ENCODE assay signal across 8 mouse cellular contexts in the genomic region with DNA sequence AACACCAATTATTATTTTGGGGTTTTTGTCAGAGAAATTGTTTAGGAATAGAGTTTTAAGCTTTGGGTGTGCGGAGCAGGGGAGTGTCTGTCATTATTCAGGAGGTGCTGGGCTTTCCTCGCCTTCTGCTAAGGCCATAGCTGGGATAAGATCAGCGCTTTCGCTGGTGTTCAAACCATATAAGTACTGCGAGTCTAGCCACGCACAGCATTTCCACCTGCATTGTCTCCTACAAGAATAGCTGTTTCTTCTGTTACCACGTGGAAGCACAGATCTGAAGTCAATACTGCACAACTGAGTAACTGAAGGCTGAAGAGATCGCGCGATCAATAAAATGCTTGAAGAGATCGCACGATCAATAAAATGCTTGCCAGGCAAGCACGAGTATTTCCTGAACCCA. TPM values are rescaled to one million over a fixed set of nuclear protein-coding genes. Genes with fewer than 3 reads are reported as not detected.
DNase-seq lines count a peak whose midpoint lies in the region; ATAC-seq and TF ChIP-seq lines count a peak whose summit lies in the region.

No protein-coding gene starts in this region.

- H3K27ac ChIP-seq in hindbrain, embryonic 13.5 days: peak overlapping the region; percentile 55; the same call in 1 of the 2 replicates
- no peak overlapping the region for H3K27ac ChIP-seq in hindbrain, postnatal 0 days
- peak overlapping the region; percentile 14; the same call in 1 of the 2 replicates for H3K27ac ChIP-seq in small intestine, adult 2 months (ENCODE audit: insufficient read depth, low read depth, low read length)

- no peak overlapping the region for H3K4me2 ChIP-seq in hindbrain, embryonic 13.5 days
- H3K4me2 ChIP-seq in hindbrain, postnatal 0 days (ENCODE audit: low read depth, low read length): no peak overlapping the region

- no peaks in the 10 kb centered on the region for H3K36me3 ChIP-seq in hindbrain, embryonic 13.5 days
- H3K36me3 ChIP-seq in hindbrain, postnatal 0 days (ENCODE audit: insufficient read depth, low read length): no peaks in the 10 kb centered on the region
- H3K36me3 ChIP-seq in small intestine, adult 2 months (ENCODE audit: control insufficient read depth, insufficient read depth, low read length): no peaks in the 10 kb centered on the region

- no peak overlapping the region for H3K9ac ChIP-seq in hindbrain, embryonic 13.5 days
- no peak overlapping the region for H3K9ac ChIP-seq in hindbrain, postnatal 0 days (replicated peaks; ENCODE audit: low read length)

- no peak for DNase-seq in hindbrain, postnatal 0 days (ENCODE audit: low spot score)
- peak; percentile 29 for DNase-seq in thymus, postnatal 0 days (ENCODE audit: low spot score)
- DNase-seq in thymus, postnatal 10 days (ENCODE audit: low spot score in 2 of 2): no peak
- DNase-seq in induced T-regulatory cell, adult 2 months (ENCODE audit: low read depth): peak; percentile 55
- no peak for DNase-seq in right cerebral cortex, postnatal 25 days
- DNase-seq in B cell, adult 2 months: no peak

- 85% methylated on average over 13 of the region's 13 CpGs for WGBS in hindbrain, embryonic 13.5 days
- 87% methylated on average over 13 of the region's 13 CpGs for WGBS in hindbrain, postnatal 0 days
- WGBS in small intestine, adult 2 months: 77% methylated on average over 13 of the region's 13 CpGs

- H3K27me3 ChIP-seq in hindbrain, embryonic 13.5 days: no peaks in the 10 kb centered on the region
- H3K27me3 ChIP-seq in hindbrain, postnatal 0 days (ENCODE audit: insufficient read depth, low read length): no peaks in the 10 kb centered on the region
- no peaks in the 10 kb centered on the region for H3K27me3 ChIP-seq in small intestine, adult 2 months (ENCODE audit: control insufficient read depth, insufficient read depth, low read length)

- TF ChIP-seq POLR2A in small intestine, adult 2 months (IDR thresholded peaks at IDR 0.05; ENCODE audit: low read depth, low read length): no peak

- H3K9me3 ChIP-seq in hindbrain, embryonic 13.5 days: no peaks in the 10 kb centered on the region
- H3K9me3 ChIP-seq in hindbrain, postnatal 0 days (ENCODE audit: low read length): no peaks in the 10 kb centered on the region

- H3K4me3 ChIP-seq in hindbrain, embryonic 13.5 days: no peak overlapping the region
- no peak overlapping the region for H3K4me3 ChIP-seq in hindbrain, postnatal 0 days (ENCODE audit: low read length)
- H3K4me3 ChIP-seq in small intestine, adult 2 months (ENCODE audit: low read depth, low read length): no peak overlapping the region

- no peak for ATAC-seq in hindbrain, embryonic 13.5 days (ENCODE audit: low FRiP score)
- no peak for ATAC-seq in hindbrain, postnatal 0 days

- no peak for TF ChIP-seq CTCF in hindbrain, postnatal 0 days (IDR thresholded peaks at IDR 0.05; ENCODE audit: low read depth)
- no peak for TF ChIP-seq CTCF in small intestine, adult 2 months (IDR thresholded peaks at IDR 0.05; ENCODE audit: extremely low read depth, insufficient read length, insufficient replicate concordance, low read depth, low read length)

- H3K4me1 ChIP-seq in hindbrain, embryonic 13.5 days (replicated peaks): peaks cover 10% of the 10 kb centered on the region; the same call in 1 of the 2 replicates
- no peaks in the 10 kb centered on the region for H3K4me1 ChIP-seq in hindbrain, postnatal 0 days (ENCODE audit: insufficient read depth, low read length)
- H3K4me1 ChIP-seq in small intestine, adult 2 months (ENCODE audit: control insufficient read depth, insufficient read depth, insufficient read length, low read length): peaks cover 6% of the 10 kb centered on the region

RNA-seq across cellular contexts. Expression of a gene that starts 7.6 kb away (rescaled TPM):
- not detected in 2 replicates for polyA plus RNA-seq in hindbrain, embryonic 13.5 days (2015; fragmentation: Nextera tagmentation; extraction: Ambion mirVana)
- total RNA-seq in hindbrain, postnatal 0 days (2014; rRNA removed): not detected in 2 replicates
- 0.76 and 1.3 TPM in 2 replicates for polyA plus RNA-seq in hindbrain, postnatal 0 days (2015; fragmentation: Nextera tagmentation; extraction: Ambion mirVana)
- 0.75 and 0.89 TPM in 2 replicates for polyA plus RNA-seq in thymus, postnatal 0 days (2015; fragmentation: Nextera tagmentation; extraction: Ambion mirVana)
- polyA plus RNA-seq in small intestine, adult 2 months (2012; rRNA removed): 0.04 TPM in 1 of 2 replicates, not detected in the other

RNA-seq across cellular contexts. Expression of a gene that starts 9.3 kb away (rescaled TPM):
- not detected in 2 replicates for polyA plus RNA-seq in hindbrain, embryonic 13.5 days (2015; fragmentation: Nextera tagmentation; extraction: Ambion mirVana)
- not detected in 2 replicates for total RNA-seq in hindbrain, postnatal 0 days (2014; rRNA removed)
- polyA plus RNA-seq in hindbrain, postnatal 0 days (2015; fragmentation: Nextera tagmentation; extraction: Ambion mirVana): not detected in 2 replicates
- polyA plus RNA-seq in thymus, postnatal 0 days (2015; fragmentation: Nextera tagmentation; extraction: Ambion mirVana): 0.72 and 1.1 TPM in 2 replicates
- polyA plus RNA-seq in small intestine, adult 2 months (2012; rRNA removed): 0.28 and 23.3 TPM in 2 replicates

RNA-seq across cellular contexts. Expression of a gene that starts 10.5 kb away (rescaled TPM):
- 16.7 and 19.2 TPM in 2 replicates for polyA plus RNA-seq in hindbrain, embryonic 13.5 days (2015; fragmentation: Nextera tagmentation; extraction: Ambion mirVana)
- 7.2 and 12.8 TPM in 2 replicates for total RNA-seq in hindbrain, postnatal 0 days (2014; rRNA removed)
- 17.3 and 18.8 TPM in 2 replicates for polyA plus RNA-seq in hindbrain, postnatal 0 days (2015; fragmentation: Nextera tagmentation; extraction: Ambion mirVana)
- polyA plus RNA-seq in thymus, postnatal 0 days (2015; fragmentation: Nextera tagmentation; extraction: Ambion mirVana): 966 and 1,117 TPM in 2 replicates
- 11.2 and 22.6 TPM in 2 replicates for polyA plus RNA-seq in small intestine, adult 2 months (2012; rRNA removed)

RNA-seq across cellular contexts. Expression of a gene that starts 55.6 kb away (rescaled TPM):
- polyA plus RNA-seq in hindbrain, embryonic 13.5 days (2015; fragmentation: Nextera tagmentation; extraction: Ambion mirVana): 13.6 and 16.2 TPM in 2 replicates
- total RNA-seq in hindbrain, postnatal 0 days (2014; rRNA removed): 23.6 and 34.6 TPM in 2 replicates
- 74.4 and 81.8 TPM in 2 replicates for polyA plus RNA-seq in hindbrain, postnatal 0 days (2015; fragmentation: Nextera tagmentation; extraction: Ambion mirVana)
- 53.9 and 64.3 TPM in 2 replicates for polyA plus RNA-seq in thymus, postnatal 0 days (2015; fragmentation: Nextera tagmentation; extraction: Ambion mirVana)
- polyA plus RNA-seq in small intestine, adult 2 months (2012; rRNA removed): 76.2 and 91.8 TPM in 2 replicates

Comparison
In these comparisons a context has a peak if more than half of its experiments do, and no peak if none do; other contexts are left out.
1. DNase-seq: peak in thymus, postnatal 0 days (single experiment) and induced T-regulatory cell, adult 2 months (single experiment); none in hindbrain, postnatal 0 days (single experiment), thymus, postnatal 10 days (0 of 2), right cerebral cortex, postnatal 25 days (single experiment) and B cell, adult 2 months (0 of 2).
2. RNA of a gene that starts 10.5 kb away (polyA plus RNA-seq): 966 to 1,117 TPM in thymus, postnatal 0 days; 11.2 to 22.6 TPM in small intestine, adult 2 months, 16.7 to 19.2 TPM in hindbrain, embryonic 13.5 days and 17.3 to 18.8 TPM in hindbrain, postnatal 0 days; every median in the first group is over 10 times any median in the second.